Mouse (Mus musculus): ENCODE results near the gene Gm12258.

- no peak for TF ChIP-seq POLR2A (IDR thresholded peaks at IDR 0.05; ENCODE audit: low read depth, low read length)
- TF ChIP-seq CTCF (IDR thresholded peaks at IDR 0.05; ENCODE audit: extremely low read depth, insufficient read depth, insufficient read length, insufficient replicate concordance): no peak
Observed at GRCm38 (mm10) chr11:58801558-58802228, 45.3 kb upstream of the Gm12258 start, which contains the start of gene Fam183b.
